Mouse (Mus musculus) neural tube, embryonic 14.5 days (tissue): ENCODE measurements around the gene Atp13a5. TPM values are rescaled to one million over a fixed set of nuclear protein-coding genes. Genes with fewer than 3 reads are reported as not detected.
A peak's percentile ranks its signal among the peaks of the same experiment; 100 is the strongest.

Experiments used
- ATAC-seq: fragments of 200-750 bp; cut with Nextera tagmentation; 2 replicates; pipeline ENCODE4 v1.8.0; 2017; ENCODE audit warnings: low read depth, mild to moderate bottlenecking, moderate TSS enrichment, moderate library complexity
- H3K27ac ChIP-seq: fragments of 300-500 bp; sonication (generic); 2 replicates; pipeline ENCODE4 v1.5.1; 2014; ENCODE audit warnings: low read depth, mild to moderate bottlenecking, control low read depth, low read length, moderate library complexity, mixed read lengths
- H3K27me3 ChIP-seq: fragments of 300-500 bp; sonication (generic); 2 replicates; pipeline ENCODE4 v1.6.1; 2014; ENCODE audit warnings: low read length; ENCODE audit not compliant: control insufficient read depth, insufficient read depth
- H3K36me3 ChIP-seq: fragments of 300-500 bp; sonication (generic); 2 replicates; pipeline ENCODE4 v1.6.1; 2014; ENCODE audit warnings: low read length, mixed read lengths; ENCODE audit not compliant: control insufficient read depth, insufficient read depth
- H3K4me1 ChIP-seq: fragments of 300-500 bp; sonication (generic); 2 replicates; pipeline ENCODE4 v1.6.1; 2014; ENCODE audit warnings: low read length; ENCODE audit not compliant: control insufficient read depth, insufficient read depth
- H3K4me2 ChIP-seq: fragments of 300-500 bp; sonication (generic); 2 replicates; pipeline ENCODE4 v1.6.1; 2014; ENCODE audit warnings: mild to moderate bottlenecking, low read depth, low read length, control low read depth
- H3K4me3 ChIP-seq: fragments of 300-500 bp; sonication (generic); 2 replicates; pipeline ENCODE4 v1.5.1; 2014; ENCODE audit warnings: low read depth, low read length, control low read depth, mixed read lengths
- H3K9ac ChIP-seq: fragments of 300-500 bp; sonication (generic); replicated peaks from 2 replicates; pipeline ENCODE4 v1.6.1; 2014; ENCODE audit warnings: low read depth, mild to moderate bottlenecking, control low read depth, low read length, mixed read lengths
- H3K9me3 ChIP-seq: fragments of 300-500 bp; sonication (generic); 2 replicates; pipeline ENCODE4 v1.6.1; 2016; ENCODE audit warnings: low read length; ENCODE audit not compliant: control insufficient read depth
- WGBS: fragments of 180-500 bp; shearing (Covaris S2); extraction: QIAGEN DNeasy Blood & Tissue Kit; methylation state at CpG from one replicate; pipeline ENCODE4 v1.1.7; 2014; 5-methylcytosine and 5-hydroxymethylcytosine counted together
- polyA plus RNA-seq: library from polyadenylated mRNA; unstranded; fragments of >200 nt; fragmentation: Nextera tagmentation; extraction: Ambion mirVana; gene quantifications from 2 replicates; pipeline ENCODE4 v1.2.1, GENCODE M21; 2014

The Atp13a5 gene
- polyA plus RNA-seq, 1 experiment from 2014 or later, result 1.2 TPM

DNA sequence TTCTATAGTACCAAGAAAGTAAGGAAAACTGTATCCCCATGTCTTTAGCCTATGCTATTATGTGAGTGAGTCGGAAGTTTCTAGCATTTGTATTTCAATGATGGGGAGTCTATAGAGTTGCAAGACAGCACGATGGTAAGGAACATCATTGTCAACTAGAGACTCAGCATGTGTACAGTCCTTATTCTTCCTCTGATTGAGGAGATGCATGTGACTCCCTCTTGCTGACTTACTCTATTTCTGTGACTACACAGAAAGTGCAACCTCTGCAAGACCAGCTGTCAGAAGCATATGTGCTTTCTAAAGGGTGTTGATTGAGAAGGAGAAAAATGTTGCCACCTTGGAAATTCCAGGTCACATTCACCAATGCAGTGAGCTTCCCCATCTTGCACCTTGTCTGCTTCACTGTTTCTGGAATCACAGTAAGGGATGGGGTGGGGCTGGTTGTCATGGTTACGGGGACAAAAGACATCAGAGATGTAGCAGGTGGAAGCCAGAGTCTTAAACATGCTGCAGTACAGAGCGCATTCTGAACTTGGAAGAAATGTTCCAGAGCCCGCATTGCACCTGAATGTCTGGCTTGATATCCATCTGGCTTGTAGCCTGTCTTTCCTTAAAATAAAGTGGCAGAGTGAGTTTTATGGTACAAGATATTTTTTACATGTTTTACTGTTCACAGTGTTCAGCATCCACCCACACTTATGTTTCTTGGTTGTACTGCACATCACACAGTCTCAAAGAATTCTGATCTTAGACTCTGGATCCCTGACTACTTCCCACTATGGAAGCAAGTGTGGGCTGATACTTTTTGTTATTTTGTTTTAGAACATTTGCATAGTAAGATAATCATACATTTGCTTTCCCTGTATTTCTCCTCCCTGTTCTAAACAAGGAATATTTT, 161.9 kb downstream of the Atp13a5 start:
- no peaks in the 10 kb centered on the region for H3K4me1 ChIP-seq
- H3K9ac ChIP-seq, result no peak overlapping the region
- no peaks in the 10 kb centered on the region for H3K27me3 ChIP-seq
- H3K36me3 ChIP-seq, result no peaks in the 10 kb centered on the region
- no peak overlapping the region for H3K4me2 ChIP-seq
- H3K27ac ChIP-seq, result no peak overlapping the region
- 66% methylated on average over 5 of the region's 5 CpGs for WGBS
- ATAC-seq, result peak; percentile 41; the same call in 1 of the 2 replicates
- no peaks in the 10 kb centered on the region for H3K9me3 ChIP-seq
- H3K4me3 ChIP-seq, result no peak overlapping the region

DNA sequence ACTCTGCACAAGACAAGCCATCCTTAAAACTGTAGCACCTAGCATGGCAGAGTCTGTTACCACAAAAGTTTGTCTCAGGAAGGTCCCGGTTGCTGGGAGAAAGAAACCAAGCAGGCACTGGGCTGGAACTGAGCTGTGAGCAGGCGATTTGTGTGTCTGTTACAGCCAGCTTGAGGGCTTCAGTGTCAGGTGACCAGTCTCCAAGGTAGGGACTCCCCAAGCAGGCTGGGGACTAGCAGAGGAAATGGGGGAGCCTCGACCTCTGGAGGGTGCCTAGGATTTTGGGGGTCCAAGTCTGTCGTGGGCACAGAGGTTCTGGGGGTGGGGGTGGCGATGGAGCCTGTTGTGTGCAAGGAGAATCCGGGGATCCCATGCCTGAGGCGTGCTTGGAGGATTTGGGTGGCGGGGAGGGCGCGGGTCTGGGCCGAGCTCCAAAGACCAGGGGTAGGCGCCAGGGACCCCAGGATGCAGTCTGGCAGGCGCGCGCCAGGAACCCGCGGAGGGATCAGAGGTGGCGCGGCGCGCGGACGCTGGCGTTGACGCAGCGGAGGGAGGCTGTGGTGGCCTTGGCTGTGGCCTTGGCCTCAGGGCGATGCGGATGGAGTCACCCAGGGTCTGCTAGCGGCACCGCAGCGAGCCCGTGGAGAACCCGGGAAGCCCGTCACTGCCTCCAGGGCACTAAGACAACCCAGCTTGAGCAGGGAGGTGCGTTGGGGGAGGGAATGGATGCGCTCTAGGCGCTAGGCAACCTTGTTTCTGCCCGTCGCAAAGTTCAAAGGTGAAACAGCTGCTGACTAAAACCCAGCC, 168.7 kb downstream of the Atp13a5 start, which contains the start of gene Hrasls:
Gene Hrasls, plus strand, starts transcription at position 91 of the 807 bp plus-strand sequence.
- 3% methylated on average over 39 of the region's 39 CpGs for WGBS
- Histone ChIP-seq H3K4me3 (peak within 1 kb of the TSS; percentile 38), H3K36me3 (no peaks in the 10 kb centered on the region), H3K4me1 (no peaks in the 10 kb centered on the region), H3K27ac (no peak within 1 kb of the TSS), H3K9me3 (no peaks in the 10 kb centered on the region), H3K27me3 (no peaks in the 10 kb centered on the region), H3K4me2 (peak within 1 kb of the TSS; percentile 71), H3K9ac (peak within 1 kb of the TSS; percentile 55)
- ATAC-seq, result peak; percentile 72

DNA sequence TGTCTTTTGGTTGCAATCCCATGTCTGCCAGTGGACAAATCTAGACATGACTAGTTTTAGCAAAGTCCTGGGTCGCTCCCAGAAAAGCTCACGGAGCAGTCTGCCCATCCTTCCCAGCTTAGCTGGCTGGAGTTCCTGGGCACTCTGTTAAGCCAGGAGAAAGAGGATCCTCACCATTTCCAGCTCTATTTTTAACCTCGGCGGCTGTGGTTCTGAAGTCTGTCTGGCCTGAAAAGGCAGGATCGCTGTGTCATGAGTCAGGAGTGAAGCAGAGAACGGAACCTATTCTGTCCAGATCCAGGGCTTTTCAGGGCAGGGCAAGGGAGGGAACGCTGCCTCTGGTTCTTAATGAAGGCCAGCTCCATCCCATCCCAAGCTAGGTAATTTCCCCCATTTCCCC, 169.7 kb downstream of the Atp13a5 start:
- H3K4me3 ChIP-seq, result no peak overlapping the region
- H3K4me2 ChIP-seq, result no peak overlapping the region
- ATAC-seq, result no peak
- no peak overlapping the region for H3K9ac ChIP-seq
- no peaks in the 10 kb centered on the region for H3K36me3 ChIP-seq
- H3K9me3 ChIP-seq, result no peaks in the 10 kb centered on the region
- H3K27ac ChIP-seq, result no peak overlapping the region
- 79% methylated on average over 7 of the region's 7 CpGs for WGBS
- H3K27me3 ChIP-seq, result no peaks in the 10 kb centered on the region
- H3K4me1 ChIP-seq, result no peaks in the 10 kb centered on the region

DNA sequence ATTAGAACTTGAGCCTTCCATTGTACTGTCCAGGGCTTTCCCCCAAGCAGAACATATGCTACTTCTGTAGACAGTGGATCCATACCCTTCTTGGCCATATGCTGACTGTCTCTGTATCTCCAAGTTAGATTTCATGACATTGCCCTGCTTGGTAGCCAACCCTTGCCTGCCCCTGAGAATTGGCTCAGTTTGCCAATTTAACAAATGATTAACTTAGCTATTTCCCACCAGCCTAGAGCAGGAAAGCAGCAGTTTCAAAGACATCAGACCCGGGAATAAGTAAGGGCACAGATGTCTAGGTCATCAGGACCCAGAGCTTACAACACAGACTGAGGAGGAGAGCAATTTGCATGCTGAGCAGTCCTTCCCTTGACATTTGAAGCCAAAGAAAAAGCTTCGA, 173.0 kb downstream of the Atp13a5 start:
- no peak for ATAC-seq
- no peaks in the 10 kb centered on the region for H3K9me3 ChIP-seq
- H3K9ac ChIP-seq, result no peak overlapping the region
- no peaks in the 10 kb centered on the region for H3K4me1 ChIP-seq
- H3K36me3 ChIP-seq, result no peaks in the 10 kb centered on the region
- H3K27me3 ChIP-seq, result no peaks in the 10 kb centered on the region
- WGBS, result 25% methylated on average over 2 of the region's 2 CpGs
- no peak overlapping the region for H3K4me3 ChIP-seq
- H3K27ac ChIP-seq, result no peak overlapping the region; the same call in 1 of the 2 replicates
- H3K4me2 ChIP-seq, result no peak overlapping the region

DNA sequence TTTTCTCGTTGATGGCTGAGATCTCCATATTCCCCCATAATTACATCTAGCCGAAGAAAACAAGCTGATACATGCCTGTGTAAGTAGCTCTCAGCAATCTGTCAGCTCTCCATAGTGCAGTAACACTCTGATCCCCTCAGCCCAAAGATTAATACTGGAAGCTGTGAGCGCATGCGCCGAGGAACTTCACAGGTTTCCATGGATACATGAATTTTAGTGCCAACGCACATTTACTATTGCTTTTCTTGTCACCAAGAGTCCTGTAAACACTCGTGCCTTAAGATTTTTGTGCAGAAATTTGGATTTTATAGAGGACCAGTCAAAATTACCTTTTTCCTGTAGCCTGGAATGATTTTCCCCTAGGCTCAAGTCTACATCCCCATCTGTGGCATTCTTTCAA, 173.7 kb downstream of the Atp13a5 start:
- Histone ChIP-seq H3K27me3 (no peaks in the 10 kb centered on the region), H3K4me2 (no peak overlapping the region), H3K4me3 (no peak overlapping the region), H3K4me1 (no peaks in the 10 kb centered on the region), H3K27ac (no peak overlapping the region), H3K9me3 (no peaks in the 10 kb centered on the region), H3K9ac (no peak overlapping the region), H3K36me3 (no peaks in the 10 kb centered on the region)
- 49% methylated on average over 7 of the region's 7 CpGs for WGBS
- ATAC-seq, result peak; percentile 72; the same call in 1 of the 2 replicates

DNA sequence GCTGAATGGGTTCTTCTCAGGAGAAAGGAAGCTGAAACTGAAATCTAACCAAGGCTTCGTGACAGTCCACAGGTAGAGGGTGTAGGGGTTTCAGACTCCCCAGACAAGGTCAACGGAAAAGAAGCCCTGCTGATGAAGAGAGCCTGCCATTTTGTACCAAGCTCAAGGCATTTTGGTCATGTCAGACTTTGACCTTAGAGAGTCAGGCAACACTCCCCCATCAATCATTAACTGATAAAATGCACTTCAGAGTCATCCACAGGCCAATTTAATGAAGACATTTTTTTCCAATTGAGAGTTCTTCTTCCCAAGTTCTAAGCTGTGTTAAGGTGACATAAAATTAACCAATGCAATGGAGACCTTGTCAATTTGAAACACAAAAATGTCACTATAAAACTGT, 177.4 kb downstream of the Atp13a5 start:
- Histone ChIP-seq H3K4me1 (no peaks in the 10 kb centered on the region), H3K27ac (no peak overlapping the region), H3K9ac (no peak overlapping the region), H3K4me3 (no peak overlapping the region), H3K36me3 (no peaks in the 10 kb centered on the region), H3K4me2 (no peak overlapping the region), H3K9me3 (no peaks in the 10 kb centered on the region), H3K27me3 (no peaks in the 10 kb centered on the region)
- ATAC-seq, result no peak
- 86% methylated on average over 2 of the region's 2 CpGs for WGBS

DNA sequence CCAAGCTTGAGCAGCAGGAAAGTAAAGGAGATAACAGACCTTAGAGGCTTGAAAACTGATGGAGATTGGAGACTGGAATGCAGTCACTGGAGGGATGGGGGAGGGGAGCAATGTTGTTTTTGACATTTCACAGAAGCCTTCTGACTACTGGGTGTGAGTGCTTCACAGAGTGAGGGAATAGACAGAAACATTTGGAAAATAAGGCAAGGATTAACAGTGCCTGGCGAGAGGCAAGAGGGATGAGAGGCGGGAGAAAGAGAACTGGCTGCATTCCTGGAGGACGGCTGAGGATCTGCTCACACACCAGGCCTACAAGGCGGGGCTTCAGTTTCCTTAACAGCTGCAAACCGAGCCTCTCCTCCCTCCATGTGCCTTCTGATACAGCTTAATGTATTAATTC, 180.1 kb downstream of the Atp13a5 start:
- Histone ChIP-seq H3K9ac (no peak overlapping the region), H3K27me3 (no peaks in the 10 kb centered on the region), H3K9me3 (no peaks in the 10 kb centered on the region), H3K4me3 (no peak overlapping the region), H3K27ac (no peak overlapping the region), H3K4me1 (no peaks in the 10 kb centered on the region), H3K4me2 (no peak overlapping the region), H3K36me3 (no peaks in the 10 kb centered on the region)
- no peak for ATAC-seq
- WGBS, result 35% methylated on average over 5 of the region's 5 CpGs

DNA sequence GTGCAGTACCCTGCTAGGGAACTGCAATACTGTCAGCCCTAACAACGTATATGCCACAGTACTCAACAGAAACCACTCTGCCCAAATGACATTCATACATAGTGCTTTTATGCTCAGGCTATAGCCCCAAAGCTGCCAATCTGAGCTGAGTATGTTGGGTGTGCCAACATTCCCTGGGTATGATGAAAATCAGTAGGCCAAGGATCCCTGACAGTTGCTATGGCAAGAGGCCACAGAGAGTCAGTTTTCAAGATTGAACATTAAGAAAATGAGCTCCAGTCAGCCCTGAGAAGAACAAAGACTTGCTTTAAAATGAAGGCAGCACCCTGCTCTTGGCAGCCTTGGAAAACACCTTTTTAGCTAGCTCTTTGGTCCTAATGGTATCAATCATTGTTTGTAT, 183.4 kb downstream of the Atp13a5 start:
- Histone ChIP-seq H3K4me3 (no peak overlapping the region), H3K4me2 (no peak overlapping the region), H3K9me3 (no peaks in the 10 kb centered on the region), H3K4me1 (no peaks in the 10 kb centered on the region), H3K36me3 (no peaks in the 10 kb centered on the region), H3K9ac (no peak overlapping the region), H3K27me3 (no peaks in the 10 kb centered on the region), H3K27ac (no peak overlapping the region)
- 83% methylated on average over 1 of the region's 1 CpGs for WGBS
- ATAC-seq, result no peak

DNA sequence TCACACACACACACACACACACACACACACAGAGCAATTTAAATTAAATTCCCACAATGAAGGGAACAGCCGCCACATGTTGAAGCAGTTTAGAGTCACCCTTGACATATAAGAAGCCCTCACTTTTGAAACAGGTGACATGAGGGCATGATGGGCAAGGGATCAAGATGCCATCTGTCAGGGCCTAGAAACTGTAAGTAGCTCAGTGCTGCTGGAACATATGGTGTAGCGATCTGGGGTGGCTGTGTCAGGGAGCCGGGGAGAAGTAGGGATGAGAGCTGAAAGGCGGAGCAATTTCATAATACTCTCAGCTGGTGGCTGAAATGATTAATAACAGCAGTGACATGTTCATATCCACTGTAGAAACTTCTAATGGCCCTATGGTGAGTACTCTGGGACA, 184.6 kb downstream of the Atp13a5 start:
- no peak overlapping the region for H3K27ac ChIP-seq
- H3K27me3 ChIP-seq, result no peaks in the 10 kb centered on the region
- 65% methylated on average over 4 of the region's 4 CpGs for WGBS
- no peak overlapping the region for H3K4me2 ChIP-seq
- H3K9ac ChIP-seq, result no peak overlapping the region
- H3K9me3 ChIP-seq, result no peaks in the 10 kb centered on the region
- H3K4me1 ChIP-seq, result no peaks in the 10 kb centered on the region
- H3K4me3 ChIP-seq, result no peak overlapping the region
- no peaks in the 10 kb centered on the region for H3K36me3 ChIP-seq
- ATAC-seq, result no peak
